ENCODE assay signal across 7 mouse cellular contexts in the genomic region with DNA sequence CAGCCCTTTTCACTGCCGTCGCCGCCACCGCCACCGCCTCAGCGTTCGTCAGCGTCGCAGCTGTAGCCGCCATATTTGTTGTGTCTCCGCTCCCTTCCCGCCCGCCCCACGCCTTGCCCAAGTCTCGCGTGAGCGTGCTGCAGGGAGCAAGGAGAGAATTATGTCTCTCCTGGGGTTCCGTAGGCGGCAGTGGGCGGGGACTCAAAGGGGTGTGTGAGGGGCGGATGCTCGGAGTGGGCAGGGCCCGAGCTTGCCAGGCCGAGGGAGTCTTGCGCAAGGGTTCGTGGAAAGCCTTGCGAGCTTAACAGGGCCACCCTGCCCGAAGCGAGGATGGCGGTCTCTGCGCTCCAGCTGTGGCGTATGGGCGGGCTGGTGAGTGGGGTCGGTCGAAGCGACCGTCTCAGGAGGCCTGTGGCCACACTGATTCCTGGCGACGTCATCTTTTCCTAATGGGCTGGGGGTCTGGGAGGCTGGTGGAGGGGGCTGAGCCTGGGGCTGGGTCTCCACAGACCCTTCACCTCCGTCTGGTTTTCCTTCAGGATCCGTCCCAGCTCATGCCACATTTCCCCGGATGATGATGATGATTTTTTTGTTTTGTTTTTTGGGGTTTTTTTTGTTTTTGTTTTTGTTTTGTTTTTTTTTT. TPM values are rescaled to one million over a fixed set of nuclear protein-coding genes. Genes with fewer than 3 reads are reported as not detected.
DNase-seq lines count a peak whose midpoint lies in the region; ATAC-seq and TF ChIP-seq lines count a peak whose summit lies in the region.

A gene (minus strand): TSS at position 106 of the 643 bp plus-strand sequence.
A gene (plus strand): TSS at position 186 of the 643 bp plus-strand sequence.

- H3K36me3 ChIP-seq in embryonic facial prominence, embryonic 10.5 days (replicated peaks): peaks cover 10% of the 10 kb centered on the region; the same call in 1 of the 2 replicates
- no peaks in the 10 kb centered on the region for H3K36me3 ChIP-seq in intestine, postnatal 0 days (ENCODE audit: control insufficient read depth, insufficient read depth)
- H3K36me3 ChIP-seq in midbrain, embryonic 12.5 days: no peaks in the 10 kb centered on the region
- H3K36me3 ChIP-seq in small intestine, adult 2 months (ENCODE audit: control insufficient read depth, insufficient read depth, low read length): no peaks in the 10 kb centered on the region

- H3K27me3 ChIP-seq in embryonic facial prominence, embryonic 10.5 days (replicated peaks; ENCODE audit: low read depth, poor library complexity, severe bottlenecking): no peaks in the 10 kb centered on the region
- no peaks in the 10 kb centered on the region for H3K27me3 ChIP-seq in intestine, postnatal 0 days (replicated peaks; ENCODE audit: control insufficient read depth, insufficient read depth, low read length)
- H3K27me3 ChIP-seq in midbrain, embryonic 12.5 days: no peaks in the 10 kb centered on the region
- H3K27me3 ChIP-seq in small intestine, adult 2 months (ENCODE audit: control insufficient read depth, insufficient read depth, low read length): no peaks in the 10 kb centered on the region

- H3K4me2 ChIP-seq in intestine, postnatal 0 days (replicated peaks; ENCODE audit: low read depth): peak within 1 kb of the TSS; percentile 91
- H3K4me2 ChIP-seq in midbrain, embryonic 12.5 days (replicated peaks): peak within 1 kb of the TSS; percentile 76

- peak within 1 kb of the TSS; percentile 99 for H3K4me3 ChIP-seq in embryonic facial prominence, embryonic 10.5 days
- H3K4me3 ChIP-seq in intestine, postnatal 0 days (ENCODE audit: low read depth, low read length): peak within 1 kb of the TSS; percentile 92
- peak within 1 kb of the TSS; percentile 98 for H3K4me3 ChIP-seq in midbrain, embryonic 12.5 days
- peak within 1 kb of the TSS; percentile 98 for H3K4me3 ChIP-seq in small intestine, adult 2 months (ENCODE audit: low read depth, low read length)

- intact Hi-C loops in left cerebral cortex, postnatal 4 days (cut with DNase I): no loop called here

- no peaks in the 10 kb centered on the region for H3K9me3 ChIP-seq in embryonic facial prominence, embryonic 10.5 days
- no peaks in the 10 kb centered on the region for H3K9me3 ChIP-seq in intestine, postnatal 0 days (ENCODE audit: control insufficient read depth)
- no peaks in the 10 kb centered on the region for H3K9me3 ChIP-seq in midbrain, embryonic 12.5 days

- no peak for TF ChIP-seq CTCF in intestine, postnatal 0 days (IDR thresholded peaks at IDR 0.05; ENCODE audit: low read depth)
- no peak for TF ChIP-seq CTCF in small intestine, adult 2 months (IDR thresholded peaks at IDR 0.05; ENCODE audit: extremely low read depth, insufficient read length, insufficient replicate concordance, low read depth, low read length)

- peak; percentile 99 for ATAC-seq in intestine, postnatal 0 days
- peak; percentile 97 for ATAC-seq in midbrain, embryonic 12.5 days (ENCODE audit: low FRiP score, low read depth)

- peak within 1 kb of the TSS; percentile 95 for H3K27ac ChIP-seq in embryonic facial prominence, embryonic 10.5 days (replicated peaks)
- H3K27ac ChIP-seq in intestine, postnatal 0 days (ENCODE audit: low read depth, low read length): peak within 1 kb of the TSS; percentile 77
- H3K27ac ChIP-seq in midbrain, embryonic 12.5 days (replicated peaks): peak within 1 kb of the TSS; percentile 75
- H3K27ac ChIP-seq in small intestine, adult 2 months (ENCODE audit: insufficient read depth, low read depth, low read length): peak within 1 kb of the TSS; percentile 56

- peak within 1 kb of the TSS; percentile 96 for H3K9ac ChIP-seq in intestine, postnatal 0 days (ENCODE audit: low read depth, low read length)
- H3K9ac ChIP-seq in midbrain, embryonic 12.5 days (replicated peaks): peak within 1 kb of the TSS; percentile 86

- WGBS in embryonic facial prominence, embryonic 10.5 days: under 1% methylated on average over 42 of the region's 42 CpGs
- WGBS in intestine, postnatal 0 days: under 1% methylated on average over 42 of the region's 42 CpGs
- under 1% methylated on average over 42 of the region's 42 CpGs for WGBS in midbrain, embryonic 12.5 days
- under 1% methylated on average over 42 of the region's 42 CpGs for WGBS in small intestine, adult 2 months

- H3K4me1 ChIP-seq in embryonic facial prominence, embryonic 10.5 days: peaks cover 18% of the 10 kb centered on the region
- H3K4me1 ChIP-seq in intestine, postnatal 0 days (replicated peaks; ENCODE audit: control insufficient read depth, insufficient read depth, low read length): 0 out of 2 replicates have a peak, but pooled peaks cover 6% of the 10 kb centered on the region
- peaks cover 17% of the 10 kb centered on the region for H3K4me1 ChIP-seq in midbrain, embryonic 12.5 days
- peaks cover 3% of the 10 kb centered on the region; the same call in 1 of the 2 replicates for H3K4me1 ChIP-seq in small intestine, adult 2 months (ENCODE audit: control insufficient read depth, insufficient read depth, insufficient read length, low read length)

- peak; percentile 58 for TF ChIP-seq POLR2A in small intestine, adult 2 months (IDR thresholded peaks at IDR 0.05; ENCODE audit: low read depth, low read length)

- DNase-seq in adrenal gland, postnatal 10 days: peak; percentile 99
- DNase-seq in embryonic facial prominence, embryonic 10.5 days (ENCODE audit: low spot score): peak; percentile 98
- DNase-seq in gonadal fat pad, adult 2 months (ENCODE audit: low read depth): peak; percentile 79
- peak; percentile 99 for DNase-seq in left cerebral cortex, postnatal 4 days

RNA-seq across cellular contexts. Expression of the first gene that starts in this region (rescaled TPM):
- total RNA-seq in adrenal gland, postnatal 10 days (2021): 10 to 100 TPM; 31.0 to 32.0 TPM
- 17.3 and 18.1 TPM in 2 replicates for polyA plus RNA-seq in embryonic facial prominence, embryonic 10.5 days (2016; fragmentation: Nextera tagmentation; extraction: Ambion mirVana)
- 15.5 and 17.5 TPM in 2 replicates for polyA plus RNA-seq in gonadal fat pad, adult 2 months (2012; rRNA removed)
- 5.6 and 5.9 TPM in 2 replicates for polyA plus RNA-seq in intestine, postnatal 0 days (2015; fragmentation: Nextera tagmentation; extraction: Ambion mirVana)
- total RNA-seq in left cerebral cortex, postnatal 4 days (2021): 10 to 100 TPM; 40.2 to 45.7 TPM
- 20.9 and 23.6 TPM in 2 replicates for polyA plus RNA-seq in midbrain, embryonic 12.5 days (2016; fragmentation: Nextera tagmentation; extraction: Ambion mirVana)
- polyA plus RNA-seq in small intestine, adult 2 months (2012; rRNA removed): 2.9 and 6.4 TPM in 2 replicates

RNA-seq across cellular contexts. Expression of the second gene that starts in this region (rescaled TPM):
- 100 to 1,000 TPM; 190 to 214 TPM for total RNA-seq in adrenal gland, postnatal 10 days (2021)
- 59.5 and 67.4 TPM in 2 replicates for polyA plus RNA-seq in embryonic facial prominence, embryonic 10.5 days (2016; fragmentation: Nextera tagmentation; extraction: Ambion mirVana)
- 22.1 and 23.1 TPM in 2 replicates for polyA plus RNA-seq in gonadal fat pad, adult 2 months (2012; rRNA removed)
- 23.1 and 23.6 TPM in 2 replicates for polyA plus RNA-seq in intestine, postnatal 0 days (2015; fragmentation: Nextera tagmentation; extraction: Ambion mirVana)
- 10 to 100 TPM; 81.7 to 88.6 TPM for total RNA-seq in left cerebral cortex, postnatal 4 days (2021)
- polyA plus RNA-seq in midbrain, embryonic 12.5 days (2016; fragmentation: Nextera tagmentation; extraction: Ambion mirVana): 90.7 and 98.2 TPM in 2 replicates
- polyA plus RNA-seq in small intestine, adult 2 months (2012; rRNA removed): 0.96 and 1.1 TPM in 2 replicates

Comparison
In these comparisons a context has a peak if more than half of its experiments do, and no peak if none do; other contexts are left out.
1. Peak in every context shown above with its lines: DNase-seq, ATAC-seq, H3K4me3 ChIP-seq and H3K27ac ChIP-seq.
2. RNA of the second gene that starts in this region (polyA plus RNA-seq): 90.7 to 98.2 TPM in midbrain, embryonic 12.5 days, 59.5 to 67.4 TPM in embryonic facial prominence, embryonic 10.5 days, 23.1 to 23.6 TPM in intestine, postnatal 0 days and 22.1 to 23.1 TPM in gonadal fat pad, adult 2 months; 0.96 to 1.1 TPM in small intestine, adult 2 months; every median in the first group is over 10 times any median in the second.